Mouse (Mus musculus) stomach, postnatal 0 days (tissue): ENCODE measurements around the gene Uqcc3. TPM values are rescaled to one million over a fixed set of nuclear protein-coding genes. Genes with fewer than 3 reads are reported as not detected.
A peak's percentile ranks its signal among the peaks of the same experiment; 100 is the strongest.
"Not testable (repeated sequence)": the region's sequence is repeated elsewhere in the genome, so short reads cannot be mapped to it uniquely, and the experiment has no call there.

Experiments used
- ATAC-seq: fragments of 200-750 bp; cut with Nextera tagmentation; 2 replicates; pipeline ENCODE4 v1.8.0; 2017; ENCODE audit not compliant: low FRiP score, low TSS enrichment
- DNase-seq: peaks from one replicate; pipeline ENCODE4 v3.0.0-alpha.2; 2016; ENCODE audit warnings: low spot score
- H3K27ac ChIP-seq: fragments of 300-500 bp; sonication (generic); replicated peaks from 2 replicates; pipeline ENCODE4 v1.5.1; 2014; ENCODE audit warnings: mild to moderate bottlenecking, control low read depth
- H3K27me3 ChIP-seq: fragments of 300-500 bp; sonication (generic); 2 replicates; pipeline ENCODE4 v1.6.1; 2014; ENCODE audit warnings: low read length; ENCODE audit not compliant: control insufficient read depth, insufficient read depth
- H3K36me3 ChIP-seq: fragments of 300-500 bp; sonication (generic); 2 replicates; pipeline ENCODE4 v1.6.1; 2014; ENCODE audit warnings: low read length, mixed read lengths; ENCODE audit not compliant: control insufficient read depth, insufficient read depth
- H3K4me1 ChIP-seq: fragments of 300-500 bp; sonication (generic); replicated peaks from 2 replicates; pipeline ENCODE4 v1.6.1; 2014; ENCODE audit warnings: antibody characterized with exemption; ENCODE audit not compliant: control insufficient read depth, insufficient read depth
- H3K4me2 ChIP-seq: fragments of 300-500 bp; sonication (generic); replicated peaks from 2 replicates; pipeline ENCODE4 v1.6.1; 2014; ENCODE audit warnings: low read depth, mild to moderate bottlenecking, control low read depth, moderate library complexity
- H3K4me3 ChIP-seq: fragments of 300-500 bp; sonication (generic); 2 replicates; pipeline ENCODE4 v1.5.1; 2014; ENCODE audit warnings: low read depth, low read length, control low read depth
- H3K9ac ChIP-seq: fragments of 300-500 bp; sonication (generic); 2 replicates; pipeline ENCODE4 v1.6.1; 2014; ENCODE audit warnings: mild to moderate bottlenecking, low read length, control low read depth, mixed read lengths
- H3K9me3 ChIP-seq: fragments of 300-500 bp; sonication (generic); 2 replicates; pipeline ENCODE4 v1.6.1; 2016; ENCODE audit warnings: low read length; ENCODE audit not compliant: control insufficient read depth
- CTCF ChIP-seq: IDR thresholded peaks from 2 replicates; pipeline ENCODE4 v1.5.1; 2016; ENCODE audit warnings: antibody characterized with exemption, low read depth, mild to moderate bottlenecking, moderate library complexity
- EP300 ChIP-seq: optimal IDR thresholded peaks from 2 replicates; pipeline ENCODE3; 2016; ENCODE audit warnings: antibody characterized with exemption
- WGBS: fragments of 180-500 bp; shearing (Covaris S2); extraction: QIAGEN DNeasy Blood & Tissue Kit; methylation state at CpG from one replicate; pipeline ENCODE4 v1.1.7; 2014; 5-methylcytosine and 5-hydroxymethylcytosine counted together
- polyA plus RNA-seq: library from polyadenylated mRNA; unstranded; fragments of >200 nt; fragmentation: Nextera tagmentation; extraction: Ambion mirVana; gene quantifications from 2 replicates; pipeline ENCODE4 v1.2.1, GENCODE M21; 2015

The Uqcc3 gene
- polyA plus RNA-seq, 1 experiment from 2014 or later, result 85.2 TPM

DNA sequence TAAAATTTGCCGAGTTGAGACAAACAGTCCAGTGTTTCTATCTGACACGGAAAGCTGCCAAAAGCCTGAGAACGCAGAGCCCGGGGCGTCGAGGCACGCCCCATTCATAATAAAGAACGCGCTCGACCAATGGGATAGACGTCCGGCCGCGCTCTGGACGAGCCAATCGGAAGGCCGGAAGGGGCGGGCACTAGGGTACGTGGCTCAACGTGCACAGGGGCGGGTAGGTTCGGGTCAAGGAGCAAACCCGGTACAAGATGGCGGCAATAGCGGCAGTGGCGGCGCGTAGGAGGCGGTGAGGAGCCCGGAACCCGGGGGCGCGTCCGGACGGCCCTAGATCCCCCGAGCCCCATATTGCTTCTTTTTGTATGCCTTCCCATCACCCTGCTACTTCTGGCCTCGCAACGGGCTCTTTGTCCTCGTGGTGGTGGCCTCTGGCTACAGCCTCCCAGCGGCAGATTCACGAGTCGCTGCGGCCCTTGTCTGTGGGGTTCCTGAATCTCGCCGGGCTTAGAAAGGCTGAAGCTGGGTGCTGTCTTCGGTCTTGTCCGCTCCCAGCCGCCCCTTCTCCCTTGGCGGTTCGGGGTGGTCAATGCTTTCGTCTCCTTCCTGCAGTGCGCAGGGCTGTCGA lies 17.3 kb upstream of the Uqcc3 start, which contains the start of gene Ganab:
TSS of gene Ganab (plus strand) at position 207 of the 631 bp plus-strand sequence.
- Histone ChIP-seq H3K27me3 (no peaks in the 10 kb centered on the region), H3K4me2 (peak within 1 kb of the TSS; percentile 87), H3K27ac (peak within 1 kb of the TSS; percentile 89), H3K9me3 (no peaks in the 10 kb centered on the region), H3K36me3 (peaks cover 8% of the 10 kb centered on the region; the same call in 1 of the 2 replicates), H3K4me1 (0 out of 2 replicates have a peak, but pooled peaks cover 3% of the 10 kb centered on the region), H3K4me3 (peak within 1 kb of the TSS; percentile 82), H3K9ac (peak within 1 kb of the TSS; percentile 83)
- WGBS, result under 1% methylated on average over 53 of the region's 53 CpGs
- TF ChIP-seq EP300 (peak; percentile 42), CTCF (peak; percentile 12; the same call in 1 of the 2 replicates)
- peak; percentile 98 for DNase-seq
- ATAC-seq, result peak; percentile 99

DNA sequence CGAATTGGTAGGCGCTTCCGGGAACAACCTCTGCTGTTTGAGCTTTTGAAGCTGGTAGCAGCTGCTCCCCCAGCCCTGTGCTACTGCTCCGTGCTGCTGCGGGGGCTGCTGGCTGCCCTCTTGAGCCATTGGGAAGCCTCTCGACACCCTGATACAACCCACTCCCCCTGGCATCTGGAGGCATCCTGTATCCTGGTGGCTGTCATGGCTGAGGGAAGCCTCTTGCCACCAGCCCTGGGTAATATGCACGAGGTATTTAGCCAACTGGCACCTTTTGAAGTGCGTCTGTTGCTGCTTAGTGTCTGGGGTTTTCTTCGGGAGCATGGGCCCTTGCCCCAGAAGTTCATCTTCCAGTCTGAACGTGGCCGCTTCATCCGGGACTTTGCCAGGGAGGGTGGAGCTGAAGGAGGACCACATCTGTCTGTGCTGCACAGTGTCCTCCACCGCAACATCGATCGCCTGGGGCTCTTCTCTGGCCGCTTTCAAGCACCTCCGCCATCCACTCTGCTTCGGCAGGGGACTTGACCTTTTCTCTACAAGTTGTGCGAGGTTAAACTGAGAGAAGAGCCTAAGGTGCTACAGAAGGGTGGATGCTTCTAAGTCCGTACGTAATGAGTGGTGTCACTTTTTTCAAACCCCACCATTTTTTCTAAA lies 16.6 kb upstream of the Uqcc3 start:
- Histone ChIP-seq H3K9ac (peak overlapping the region; percentile 60), H3K4me2 (peak overlapping the region; percentile 58), H3K4me3 (peak overlapping the region; percentile 82), H3K27ac (peak overlapping the region; percentile 89)
- WGBS, result 18% methylated on average over 21 of the region's 21 CpGs
- not testable (repeated sequence) for H3K36me3 ChIP-seq, H3K9me3 ChIP-seq, H3K4me1 ChIP-seq, H3K27me3 ChIP-seq
- DNase-seq, result peak; percentile 53
- ATAC-seq, result peak; percentile 60

DNA sequence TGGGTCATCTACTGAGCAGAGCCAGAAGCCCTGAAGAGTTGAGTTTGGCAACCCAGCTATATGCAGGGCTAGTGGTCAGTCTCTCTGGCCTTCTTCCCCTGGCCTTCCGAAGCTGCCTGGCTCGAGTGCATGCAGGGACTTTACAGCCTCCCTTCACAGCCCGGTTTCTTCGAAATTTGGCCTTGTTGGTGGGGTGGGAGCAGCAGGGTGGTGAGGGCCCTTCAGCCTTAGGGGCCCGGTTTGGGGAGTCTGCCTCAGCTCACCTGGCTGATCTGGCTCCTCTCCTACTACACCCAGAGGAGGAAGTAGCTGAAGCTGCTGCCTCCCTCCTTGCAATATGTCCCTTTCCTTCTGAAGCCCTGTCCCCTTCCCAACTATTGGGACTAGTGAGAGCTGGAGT lies 15.5 kb upstream of the Uqcc3 start:
- not testable (repeated sequence) for H3K9me3 ChIP-seq, DNase-seq, H3K27ac ChIP-seq, H3K4me3 ChIP-seq, ATAC-seq, H3K36me3 ChIP-seq, H3K9ac ChIP-seq, H3K4me1 ChIP-seq, H3K27me3 ChIP-seq, H3K4me2 ChIP-seq
- WGBS, result 80% methylated on average over 5 of the region's 5 CpGs

DNA sequence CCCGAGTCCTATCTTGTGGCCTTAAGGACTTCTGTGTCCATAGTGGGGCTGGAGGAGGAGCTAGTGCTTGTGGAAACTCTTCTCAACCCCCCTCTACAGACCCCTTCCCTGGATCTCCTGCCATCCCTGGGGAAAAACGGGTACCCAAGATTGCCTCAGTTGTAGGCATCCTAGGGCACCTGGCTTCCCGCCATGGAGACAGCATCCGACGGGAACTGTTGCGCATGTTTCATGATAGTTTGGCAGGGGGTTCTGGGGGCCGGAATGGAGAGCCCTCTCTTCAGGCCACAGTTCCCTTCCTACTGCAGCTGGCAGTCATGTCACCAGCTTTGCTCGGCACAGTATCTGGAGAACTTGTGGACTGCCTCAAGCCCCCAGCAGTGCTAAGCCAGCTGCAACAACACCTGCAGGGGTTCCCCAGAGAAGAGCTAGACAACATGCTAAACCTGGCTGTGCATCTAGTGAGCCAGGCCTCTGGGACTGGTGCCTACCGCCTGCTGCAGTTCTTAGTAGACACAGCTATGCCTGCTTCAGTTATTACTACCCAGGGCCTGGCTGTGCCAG lies 14.8 kb upstream of the Uqcc3 start:
- Histone ChIP-seq H3K4me1 (0 out of 2 replicates have a peak, but pooled peaks cover 3% of the 10 kb centered on the region), H3K4me2 (no peak overlapping the region), H3K36me3 (peaks cover 4% of the 10 kb centered on the region; the same call in 1 of the 2 replicates), H3K9ac (no peak overlapping the region), H3K4me3 (no peak overlapping the region), H3K27ac (no peak overlapping the region), H3K9me3 (no peaks in the 10 kb centered on the region), H3K27me3 (no peaks in the 10 kb centered on the region)
- ATAC-seq, result no peak
- WGBS, result 88% methylated on average over 9 of the region's 9 CpGs
- no peak for DNase-seq
- TF ChIP-seq EP300, result no peak
- no peak for TF ChIP-seq CTCF

DNA sequence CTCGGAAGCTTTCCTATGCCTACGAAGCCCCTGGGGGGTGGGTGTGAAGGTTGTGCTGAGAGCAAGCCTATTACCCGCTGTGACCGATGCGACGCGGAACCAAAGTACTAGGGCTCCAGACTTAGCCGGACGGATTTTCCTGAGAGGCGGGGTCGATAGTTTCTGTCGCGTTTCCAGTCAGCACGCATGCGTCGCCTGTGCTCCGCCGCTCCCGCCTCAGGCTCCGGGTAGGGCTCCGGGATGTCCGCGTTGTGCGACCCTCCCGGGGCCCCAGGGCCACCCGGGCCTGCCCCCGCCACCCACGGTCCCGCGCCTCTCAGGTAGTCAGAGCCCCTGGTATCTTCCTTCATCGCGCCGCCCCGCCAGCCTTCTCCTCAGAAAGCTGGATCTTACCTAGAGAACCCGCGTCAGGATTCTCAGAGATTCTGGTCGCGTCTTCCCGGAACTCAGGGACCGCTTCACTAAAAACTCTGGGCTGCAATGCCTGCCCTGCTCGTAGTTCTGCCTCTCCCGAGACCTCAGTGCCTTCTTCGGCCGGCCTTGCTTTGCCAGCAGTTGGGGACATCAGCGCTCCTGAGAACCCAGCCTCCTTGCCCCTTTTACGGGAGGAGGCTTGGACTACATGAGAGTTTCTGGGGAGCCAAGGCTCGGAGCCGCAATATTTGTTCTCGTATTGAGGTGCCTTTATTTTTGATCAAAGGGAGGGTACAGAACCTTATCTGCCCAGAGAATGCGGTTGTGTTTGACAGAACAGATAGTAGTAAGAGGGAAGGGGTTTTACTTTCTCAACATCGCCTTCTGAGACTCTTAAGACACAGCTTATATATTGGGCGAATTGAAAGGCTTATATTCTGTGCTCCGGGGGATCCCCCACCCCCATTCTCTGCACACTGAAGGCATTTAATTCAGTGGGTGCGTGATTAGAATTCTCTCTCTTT lies 12.4 kb upstream of the Uqcc3 start, which contains the start of gene Ints5:
TSS of gene Ints5 (plus strand) at position 177 of the 938 bp plus-strand sequence.
- WGBS, result 1% methylated on average over 51 of the region's 54 CpGs
- DNase-seq (peak; percentile 88), ATAC-seq (peak; percentile 56)
- peak within 1 kb of the TSS; percentile 87 for H3K4me2 ChIP-seq
- peak within 1 kb of the TSS; percentile 92 for H3K27ac ChIP-seq
- no peaks in the 10 kb centered on the region for H3K27me3 ChIP-seq
- H3K36me3 ChIP-seq, result peaks cover 4% of the 10 kb centered on the region; the same call in 1 of the 2 replicates
- no peak for TF ChIP-seq CTCF
- no peak for TF ChIP-seq EP300
- no peaks in the 10 kb centered on the region for H3K9me3 ChIP-seq
- peak within 1 kb of the TSS; percentile 91 for H3K9ac ChIP-seq
- 0 out of 2 replicates have a peak, but pooled peaks cover 3% of the 10 kb centered on the region for H3K4me1 ChIP-seq
- H3K4me3 ChIP-seq, result peak within 1 kb of the TSS; percentile 88
